Mouse (Mus musculus) ES-E14 (cell line): ENCODE data around the gene Fnbp1.

Experiments
- CHD2 ChIP-seq: IDR thresholded peaks from 2 replicates; pipeline ENCODE4 v1.6.1; 2014; ENCODE audit warnings: mild to moderate bottlenecking, low read depth, low read length, inconsistent platforms
- HCFC1 ChIP-seq: IDR thresholded peaks from 2 replicates; pipeline ENCODE4 v1.6.1; 2012; ENCODE audit warnings: low read length, inconsistent platforms, borderline replicate concordance; ENCODE audit not compliant: insufficient read depth
- MAFK ChIP-seq: IDR thresholded peaks from 2 replicates; pipeline ENCODE4 v1.6.1; 2014; ENCODE audit warnings: mild to moderate bottlenecking, low read depth, low read length, inconsistent platforms; ENCODE audit not compliant: insufficient read depth
- ZC3H11A ChIP-seq: IDR thresholded peaks from 2 replicates; pipeline ENCODE4 v1.6.1; 2012; ENCODE audit warnings: low read depth, mild to moderate bottlenecking, inconsistent platforms, low read length, borderline replicate concordance
- ZNF384 ChIP-seq: IDR thresholded peaks from 2 replicates; pipeline ENCODE4 v1.6.1; 2012; ENCODE audit warnings: low read depth, low read length, inconsistent platforms

DNA sequence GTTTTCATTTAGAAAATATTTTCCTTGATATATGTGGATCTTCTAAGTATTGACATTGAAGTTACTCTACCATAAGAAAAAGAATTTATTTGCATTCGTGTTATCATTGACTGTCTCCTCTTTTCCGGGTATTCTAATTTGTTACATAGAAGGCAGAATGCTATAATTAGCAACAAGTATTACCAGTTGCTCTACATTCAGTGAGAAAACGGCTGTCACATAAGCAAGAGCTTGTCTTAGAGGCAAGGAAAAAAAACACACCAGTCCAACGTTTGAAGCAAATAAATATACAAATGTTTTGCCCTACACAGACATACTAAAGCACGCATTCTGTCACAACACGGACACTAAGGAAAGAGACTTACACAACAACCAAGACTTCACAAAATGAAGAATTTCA is 30.1 kb downstream of the Fnbp1 start:
- TF ChIP-seq MAFK (no peak), HCFC1 (no peak), ZC3H11A (no peak), ZNF384 (no peak), CHD2 (no peak)
